Mouse (Mus musculus): Measurements from ENCODE around the gene Frmd8.
"Not testable (repeated sequence)": the region's sequence is repeated elsewhere in the genome, so short reads cannot be mapped to it uniquely, and the experiment has no call there.

The Frmd8 gene

GRCm38 (mm10) chr19:5824826-5825617, 50.1 kb downstream of the Frmd8 start:
- no peak for DNase-seq (ENCODE audit: low spot score in 2 of 2)

- no peak for DNase-seq (ENCODE audit: low spot score in 2 of 2)
Observed at GRCm38 (mm10) chr19:5824043-5824825, 50.8 kb downstream of the Frmd8 start.

GRCm38 (mm10) chr19:5823266-5823839, 51.7 kb downstream of the Frmd8 start:
- DNase-seq (ENCODE audit: low spot score in 2 of 2), result no peak

- DNase-seq (ENCODE audit: low spot score in 2 of 2), result no peak
Observed at GRCm38 (mm10) chr19:5822834-5823205, 52.3 kb downstream of the Frmd8 start.

GRCm38 (mm10) chr19:5822174-5822833, 52.8 kb downstream of the Frmd8 start:
- DNase-seq (ENCODE audit: low spot score in 2 of 2), result peak in 1 of 2 experiments; percentile 42

- no peak for DNase-seq (ENCODE audit: low spot score in 2 of 2)
Observed at GRCm38 (mm10) chr19:5821847-5822173, 53.3 kb downstream of the Frmd8 start.

- DNase-seq (ENCODE audit: low spot score in 2 of 2), result no peak
Observed at GRCm38 (mm10) chr19:5819549-5819948, 55.5 kb downstream of the Frmd8 start.

GRCm38 (mm10) chr19:5818590-5818977, 56.5 kb downstream of the Frmd8 start:
- no peak for DNase-seq (ENCODE audit: low spot score in 2 of 2)

GRCm38 (mm10) chr19:5817703-5818589, 57.1 kb downstream of the Frmd8 start:
- DNase-seq (ENCODE audit: low spot score in 2 of 2), result peak; percentile 83 to 86

GRCm38 (mm10) chr19:5815928-5816327, 59.1 kb downstream of the Frmd8 start:
- no peak for DNase-seq (ENCODE audit: low spot score in 2 of 2)

- DNase-seq (ENCODE audit: low spot score in 2 of 2), result no peak
Observed at GRCm38 (mm10) chr19:5815010-5815409, 60.1 kb downstream of the Frmd8 start.

GRCm38 (mm10) chr19:5814048-5814447, 61.0 kb downstream of the Frmd8 start:
- DNase-seq (ENCODE audit: low spot score in 2 of 2), result not testable (repeated sequence)

- no peak for DNase-seq (ENCODE audit: low spot score in 2 of 2)
Observed at GRCm38 (mm10) chr19:5813567-5813966, 61.5 kb downstream of the Frmd8 start.

GRCm38 (mm10) chr19:5811771-5812504, 63.1 kb downstream of the Frmd8 start:
- DNase-seq (ENCODE audit: low spot score in 2 of 2), result peak; percentile 81 to 91

GRCm38 (mm10) chr19:5810840-5811563, 64.1 kb downstream of the Frmd8 start:
- no peak for DNase-seq (ENCODE audit: low spot score in 2 of 2)

GRCm38 (mm10) chr19:5810103-5810839, 64.8 kb downstream of the Frmd8 start:
- no peak for DNase-seq (ENCODE audit: low spot score in 2 of 2)

GRCm38 (mm10) chr19:5809712-5810089, 65.4 kb downstream of the Frmd8 start:
- no peak for DNase-seq (ENCODE audit: low spot score in 2 of 2)

- no peak for DNase-seq (ENCODE audit: low spot score in 2 of 2)
Observed at GRCm38 (mm10) chr19:5808955-5809711, 65.9 kb downstream of the Frmd8 start.
